Mouse (Mus musculus) lung, postnatal 36 days (tissue): Measurements from ENCODE around the gene Mthfsl.
"Not testable (repeated sequence)": the region's sequence is repeated elsewhere in the genome, so short reads cannot be mapped to it uniquely, and the experiment has no call there.

Source experiments
- DNase-seq: peaks from one replicate; pipeline ENCODE4 v3.0.0; 2022; ENCODE audit warnings: mixed read lengths

Gene Mthfsl

DNA sequence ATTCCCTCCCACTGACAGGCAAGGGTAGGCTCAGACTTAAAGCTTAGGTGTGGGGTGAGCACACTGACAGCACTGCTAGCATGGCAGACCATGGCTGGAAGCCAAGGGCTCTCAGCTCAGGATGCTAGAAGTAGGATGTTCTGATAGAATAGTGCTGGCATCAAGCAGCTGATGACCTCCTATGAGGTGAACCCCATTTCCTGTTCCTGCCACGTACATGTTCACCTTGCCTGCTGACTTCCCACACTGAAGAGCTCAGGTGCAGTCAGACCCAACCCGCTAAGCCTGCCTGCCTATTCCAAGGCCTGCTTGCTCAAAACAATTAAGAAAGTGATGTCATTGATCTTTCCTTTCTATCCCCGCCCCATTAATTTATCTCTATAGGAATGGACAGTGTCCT lies 30.6 kb downstream of the Mthfsl start:
- not testable (repeated sequence) for DNase-seq

DNA sequence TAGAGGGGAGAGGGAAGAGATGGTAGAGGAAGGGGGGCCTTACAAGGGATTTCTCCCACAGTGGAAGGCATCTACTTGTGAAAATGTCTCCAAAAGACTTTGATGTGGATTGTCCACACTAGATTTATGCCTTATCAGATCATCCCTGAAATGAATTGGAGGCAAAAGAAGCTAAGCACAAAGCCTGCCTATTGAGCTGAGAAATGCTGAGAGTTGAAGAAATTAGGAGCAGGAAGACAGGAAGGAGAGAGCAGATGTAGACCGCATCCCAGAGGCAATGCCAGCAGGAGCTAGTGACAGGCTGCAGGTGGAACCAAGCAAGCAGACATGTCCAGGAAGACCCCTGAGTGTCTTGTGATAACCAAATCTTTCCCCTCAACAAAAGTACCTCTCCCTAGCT lies 33.4 kb downstream of the Mthfsl start:
- not testable (repeated sequence) for DNase-seq

DNA sequence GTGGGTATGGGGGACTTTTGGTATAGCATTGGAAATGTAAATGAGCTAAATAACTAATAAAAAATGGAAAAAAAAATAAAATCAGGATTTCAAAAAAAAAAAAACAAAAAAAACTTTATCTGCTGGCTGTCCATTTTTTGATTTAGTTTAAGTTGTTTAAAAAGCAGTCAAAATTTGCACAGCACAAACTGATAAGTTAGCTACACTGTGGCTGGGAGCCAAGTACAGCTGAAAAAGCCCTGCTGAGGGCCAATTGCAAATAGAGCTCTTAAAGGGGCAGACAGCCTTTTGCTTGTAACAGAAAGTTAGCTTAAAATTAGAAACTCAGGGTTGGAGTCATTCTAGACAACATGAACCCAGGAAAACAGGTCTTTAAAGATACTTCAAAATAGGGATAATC lies 61.8 kb downstream of the Mthfsl start:
- peak; percentile 57 for DNase-seq

DNA sequence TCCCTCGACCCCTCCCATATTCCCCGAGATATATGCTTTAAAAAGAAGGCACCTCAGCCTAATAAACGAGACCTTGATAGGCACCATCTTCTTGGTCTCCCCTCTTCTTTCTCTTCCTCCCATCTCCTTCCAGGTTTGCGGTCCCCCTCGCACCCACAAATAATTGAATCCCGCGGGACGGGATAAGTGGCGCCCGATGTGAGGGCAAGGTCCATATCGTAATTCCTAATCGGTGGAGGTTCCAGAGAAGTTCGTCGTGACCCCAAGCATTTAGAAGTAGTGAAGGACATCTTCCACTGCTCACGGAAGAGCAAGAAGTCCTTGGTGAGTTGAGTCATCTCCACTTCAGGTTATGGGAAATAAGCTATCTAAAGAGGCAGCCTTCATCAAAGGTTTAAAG lies 69.4 kb downstream of the Mthfsl start:
- not testable (repeated sequence) for DNase-seq
